Mouse (Mus musculus): Measurements from ENCODE around the gene Dennd1c. TPM values are rescaled to one million over a fixed set of nuclear protein-coding genes. Genes with fewer than 3 reads are reported as not detected.

The Dennd1c gene
- total and polyA plus RNA-seq, 3 experiments: 6.8 to 33.9 (median 9.7) TPM

DNA sequence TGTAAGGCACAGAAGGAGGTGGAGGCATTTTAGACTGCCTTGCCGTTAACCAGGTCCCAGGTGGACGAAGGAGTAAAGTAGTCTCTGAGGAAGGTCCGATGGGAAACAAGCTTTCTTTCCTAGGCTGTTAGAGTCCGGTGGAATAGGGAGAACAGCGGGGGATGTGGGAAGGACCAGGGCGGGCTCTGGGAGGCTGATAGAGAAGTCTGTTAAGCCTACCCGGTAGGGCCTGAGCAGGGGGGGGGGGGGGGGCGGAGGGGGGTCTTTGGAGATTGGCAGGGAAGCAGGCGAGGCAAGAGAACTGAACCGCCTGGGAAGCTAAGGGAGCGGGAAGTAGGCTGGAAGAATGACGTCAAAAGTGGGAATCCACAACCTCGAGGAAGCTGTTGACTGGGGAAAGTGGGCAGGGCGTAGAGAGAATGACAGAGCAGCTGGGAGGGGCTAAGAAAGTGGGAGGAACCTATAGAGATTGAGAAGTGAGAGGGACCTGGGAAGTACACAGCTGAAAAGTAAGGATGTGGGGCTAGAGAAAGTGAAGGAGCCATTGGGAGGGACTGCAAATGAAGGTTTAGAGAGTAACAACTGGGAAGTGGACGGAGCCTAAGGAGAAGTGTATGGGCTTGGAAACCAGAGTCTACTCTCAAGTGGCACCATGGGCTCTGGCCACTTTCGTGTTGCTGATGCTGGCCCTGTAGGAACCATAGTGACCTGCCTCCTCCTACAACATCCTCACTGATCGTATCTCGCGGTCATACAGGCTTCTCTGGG is 17.7 kb upstream of the Dennd1c start:
- dilution Hi-C loops (cut with MboI; ENCODE audit: extremely low pct_ligation_motif_present, extremely low pct_unique_long_range_greater_than_20kb, low sequenced_read_pairs): no loop called here
- H3K27me3 ChIP-seq (replicated peaks): no peaks in the 10 kb centered on the region
- H3K9ac ChIP-seq (ENCODE audit: insufficient read depth, low read depth): no peak overlapping the region
- H3K79me2 ChIP-seq (replicated peaks; ENCODE audit: control insufficient read depth, extremely low read depth, insufficient read depth, poor library complexity, severe bottlenecking): no peaks in the 10 kb centered on the region
- H3K4me1 ChIP-seq (ENCODE audit: control insufficient read depth in 1 of 2, insufficient read depth in 2 of 2): peaks cover 24 to 40% of the 10 kb centered on the region in 2 experiments
- H3K4me3 ChIP-seq (replicated peaks in 1 of 3; ENCODE audit: low read depth in 2 of 3, low read length in 2 of 3, poor library complexity in 1 of 3): no peak overlapping the region
- peak overlapping the region; percentile 41 for H3K4me2 ChIP-seq (ENCODE audit: insufficient read depth, low read depth, poor library complexity, severe bottlenecking)
- no peak overlapping the region for H3K27ac ChIP-seq (ENCODE audit: insufficient read depth, low read depth)
- peaks cover 0 to 35% of the 10 kb centered on the region in 2 experiments for H3K36me3 ChIP-seq (replicated peaks in 1 of 2; ENCODE audit: control insufficient read depth in 1 of 2, insufficient read depth in 1 of 2, low read length in 1 of 2)
- no peak for DNase-seq (ENCODE audit: extremely low read depth)
- H3K9me3 ChIP-seq (replicated peaks; ENCODE audit: low read length): no peaks in the 10 kb centered on the region
- in situ Hi-C loops (cut with MboI; ENCODE audit: low pct_ligation_motif_present, low pct_unique_long_range_greater_than_20kb, low sequenced_read_pairs): loop anchor here (5.0 to 25.0 kb wide), 2 partner anchors 71 to 241 kb away; no protein-coding TSS in a partner anchor
- TF ChIP-seq CHD1 (IDR thresholded peaks at IDR 0.05; ENCODE audit: low read depth, low read length): no peak

GRCm38 (mm10) chr17:57094222-57094621 is 15.9 kb upstream of the Dennd1c start:
- Histone ChIP-seq H3K79me2 (replicated peaks; ENCODE audit: control insufficient read depth, extremely low read depth, insufficient read depth, poor library complexity, severe bottlenecking) (no peaks in the 10 kb centered on the region), H3K4me3 (replicated peaks in 1 of 3; ENCODE audit: low read depth in 2 of 3, low read length in 2 of 3, poor library complexity in 1 of 3) (no peak overlapping the region), H3K9me3 (replicated peaks; ENCODE audit: low read length) (no peaks in the 10 kb centered on the region), H3K27ac (ENCODE audit: insufficient read depth, low read depth) (no peak overlapping the region), H3K36me3 (replicated peaks in 1 of 2; ENCODE audit: control insufficient read depth in 1 of 2, insufficient read depth in 1 of 2, low read length in 1 of 2) (peaks cover 0 to 35% of the 10 kb centered on the region in 2 experiments), H3K4me2 (ENCODE audit: insufficient read depth, low read depth, poor library complexity, severe bottlenecking) (no peak overlapping the region), H3K9ac (ENCODE audit: insufficient read depth, low read depth) (no peak overlapping the region), H3K27me3 (replicated peaks) (no peaks in the 10 kb centered on the region), H3K4me1 (ENCODE audit: control insufficient read depth in 1 of 2, insufficient read depth in 2 of 2) (peaks cover 14 to 24% of the 10 kb centered on the region in 2 experiments; a peak in 3 of 4 replicates)
- no peak for TF ChIP-seq SIN3A (IDR thresholded peaks at IDR 0.05; ENCODE audit: low read length)
- no peak for TF ChIP-seq USF2 (conservative IDR thresholded peaks at IDR 0.05; ENCODE audit: low read depth, low read length)
- TF ChIP-seq MEF2A (IDR thresholded peaks at IDR 0.05; ENCODE audit: borderline replicate concordance, low read depth, low read length): no peak
- no peak for TF ChIP-seq JUND (conservative IDR thresholded peaks at IDR 0.05; ENCODE audit: low read depth, low read length)
- no peak for TF ChIP-seq IRF4 (IDR thresholded peaks at IDR 0.05; ENCODE audit: low read depth, low read length)
- no peak for TF ChIP-seq TCF12 (IDR thresholded peaks at IDR 0.05; ENCODE audit: low read depth, low read length)
- TF ChIP-seq POLR2A (IDR thresholded peaks at IDR 0.05; ENCODE audit: low read depth, low read length): no peak
- no peak for TF ChIP-seq RCOR1 (conservative IDR thresholded peaks at IDR 0.05; ENCODE audit: low read depth, low read length)
- TF ChIP-seq USF1 (IDR thresholded peaks at IDR 0.05; ENCODE audit: low read depth, low read length): no peak
- TF ChIP-seq MAZ (IDR thresholded peaks at IDR 0.05; ENCODE audit: low read depth, low read length): no peak
- TF ChIP-seq CTCF (conservative IDR thresholded peaks at IDR 0.05 in 1 of 2, IDR thresholded peaks at IDR 0.05 in 1 of 2; ENCODE audit: low read depth in 2 of 2, low read length in 2 of 2): no peak
- no peak for TF ChIP-seq KAT2A (IDR thresholded peaks at IDR 0.05; ENCODE audit: insufficient replicate concordance, low read length)
- TF ChIP-seq MAFK (IDR thresholded peaks at IDR 0.05; ENCODE audit: insufficient replicate concordance, low read length): no peak
- no peak for TF ChIP-seq POLR2AphosphoS2 (IDR thresholded peaks at IDR 0.05; ENCODE audit: low read depth, low read length)
- no peak for TF ChIP-seq JUN (IDR thresholded peaks at IDR 0.05; ENCODE audit: insufficient read depth, low read depth, low read length)
- no peak for TF ChIP-seq CHD2 (IDR thresholded peaks at IDR 0.05; ENCODE audit: low read length)
- TF ChIP-seq SMC3 (IDR thresholded peaks at IDR 0.05; ENCODE audit: low read depth, low read length): no peak
- TF ChIP-seq UBTF (IDR thresholded peaks at IDR 0.05; ENCODE audit: low read depth, low read length): no peak
- no peak for TF ChIP-seq RAD21 (IDR thresholded peaks at IDR 0.05; ENCODE audit: low read depth, low read length)
- DNase-seq (ENCODE audit: extremely low read depth): no peak
- in situ Hi-C loops (cut with MboI; ENCODE audit: low pct_ligation_motif_present, low pct_unique_long_range_greater_than_20kb, low sequenced_read_pairs): loop anchor here (25.0 kb wide), 1 partner anchor 243 kb away; no protein-coding TSS in a partner anchor
- dilution Hi-C loops (cut with MboI; ENCODE audit: extremely low pct_ligation_motif_present, extremely low pct_unique_long_range_greater_than_20kb, low sequenced_read_pairs): no loop called here
